Comparison of ENCODE assay signal across 21 mouse cellular contexts in genomic region chr14:60767884-60768283, GRCm38 (mm10). TPM values are rescaled to one million over a fixed set of nuclear protein-coding genes. Genes with fewer than 3 reads are reported as not detected.
DNase-seq lines count a peak whose midpoint lies in the region; ATAC-seq lines count a peak whose summit lies in the region.
"Had no signal": no experiment of that assay in that cellular context is flagged by ENCODE, and none has a peak within 500 bp of the region (broad histone marks: within the 10 kb centered on the region; RNA-seq: fewer than 3 reads in every experiment).

C1qtnf9 (plus strand) TSS chr14:60768134.

- H3K4me3 ChIP-seq in heart, embryonic 11.5 days (ENCODE audit: low read depth, low read length) = no peak within 1 kb of the TSS
- H3K4me3 ChIP-seq: embryonic facial prominence, embryonic 12.5 days; hindbrain, embryonic 13.5 days; intestine, embryonic 15.5 days; megakaryocyte, embryonic 14.5 days had no signal

- no peaks in the 10 kb centered on the region for H3K27me3 ChIP-seq in heart, embryonic 11.5 days (ENCODE audit: control insufficient read depth, insufficient read depth, low read length)
- H3K27me3 ChIP-seq: embryonic facial prominence, embryonic 12.5 days; hindbrain, embryonic 13.5 days; intestine, embryonic 15.5 days had no signal

- no peak within 1 kb of the TSS for H3K4me2 ChIP-seq in heart, embryonic 11.5 days
- H3K4me2 ChIP-seq: embryonic facial prominence, embryonic 12.5 days; hindbrain, embryonic 13.5 days; intestine, embryonic 15.5 days; lung, embryonic 14.5 days had no signal

- no peaks in the 10 kb centered on the region for H3K36me3 ChIP-seq in heart, embryonic 11.5 days (ENCODE audit: control insufficient read depth, insufficient read depth, low read length)
- H3K36me3 ChIP-seq: embryonic facial prominence, embryonic 12.5 days; hindbrain, embryonic 13.5 days; intestine, embryonic 15.5 days had no signal

- peak in 1 of 2 experiments; percentile 66 for DNase-seq in heart, adult 18-20 months
- no peak for DNase-seq in gastrocnemius, adult 18-20 months (ENCODE audit: low spot score)
- no peak for DNase-seq in gastrocnemius, postnatal 36 days
- DNase-seq in heart, postnatal 14 days = no peak
- no peak for DNase-seq in ovary, adult 18-20 months (ENCODE audit: low spot score)
- DNase-seq: adrenal gland, postnatal 25 days; cerebellum, adult 8-10 months; left cerebral cortex, postnatal 4 days; lung, embryonic 14.5 days; thymus, postnatal 14 days had no signal

- ATAC-seq in heart, embryonic 11.5 days (replicated peaks; ENCODE audit: insufficient number of reproducible peaks, low FRiP score, low TSS enrichment) = no peak
- ATAC-seq in erythroblast, adult 5-6 weeks (replicated peaks; ENCODE audit: low FRiP score, poor library complexity, severe bottlenecking) = no peak
- ATAC-seq: forebrain, embryonic 16.5 days; intestine, embryonic 15.5 days had no signal

- intact Hi-C loops in gastrocnemius, postnatal 36 days (cut with DNase I) = no loop called here
- intact Hi-C loops in heart, postnatal 14 days (cut with DNase I) = no loop called here

- peaks cover 12% of the 10 kb centered on the region; the same call in 1 of the 2 replicates for H3K4me1 ChIP-seq in heart, embryonic 11.5 days (ENCODE audit: control insufficient read depth, insufficient read depth, low read length)
- H3K4me1 ChIP-seq: intestine, embryonic 15.5 days had no signal

- 61% methylated on average over 4 of the region's 4 CpGs for whole genome bisulfite sequencing in heart, embryonic 11.5 days (ENCODE audit: insufficient replicate concordance)

- no peaks in the 10 kb centered on the region for H3K9me3 ChIP-seq in heart, embryonic 11.5 days (replicated peaks; ENCODE audit: control insufficient read depth, low read length)
- H3K9me3 ChIP-seq: embryonic facial prominence, embryonic 12.5 days; hindbrain, embryonic 13.5 days; intestine, embryonic 15.5 days; megakaryocyte, embryonic 14.5 days had no signal

- H3K27ac ChIP-seq in heart, embryonic 11.5 days (ENCODE audit: low read depth, low read length) = no peak within 1 kb of the TSS
- H3K27ac ChIP-seq: embryonic facial prominence, embryonic 12.5 days; hindbrain, embryonic 13.5 days; intestine, embryonic 15.5 days; kidney, postnatal 0 days; stomach, postnatal 0 days had no signal

- H3K9ac ChIP-seq in heart, embryonic 11.5 days (ENCODE audit: low read depth, low read length) = no peak within 1 kb of the TSS
- H3K9ac ChIP-seq: embryonic facial prominence, embryonic 12.5 days; hindbrain, embryonic 13.5 days; intestine, embryonic 15.5 days; lung, embryonic 14.5 days had no signal

RNA-seq across cellular contexts. Expression of gene C1qtnf9, which starts in this region (rescaled TPM):
- 10 to 100 TPM; 42.7 to 47.8 TPM for total RNA-seq in heart, adult 18-20 months (2021)
- polyA plus RNA-seq in heart, embryonic 11.5 days (2014; fragmentation: Nextera tagmentation; extraction: Ambion mirVana) = not detected in 2 replicates
- 10 to 100 TPM; 15.1 to 15.7 TPM for total RNA-seq in gastrocnemius, adult 18-20 months (2021)
- total RNA-seq in gastrocnemius, postnatal 36 days (2021) = 10 to 100 TPM; 19.4 to 25.8 TPM
- total RNA-seq in heart, postnatal 14 days (2021) = 10 to 100 TPM; 42.8 to 43.8 TPM
- total RNA-seq in erythroblast, adult 5-6 weeks (2015; ENCODE audit: low replicate concordance) = not detected in 2 replicates
- not detected in 2 replicates for total RNA-seq in erythroblast, adult 5-6 weeks (2017; ENCODE audit: low replicate concordance)
- total RNA-seq: granulocyte monocyte progenitor cell, adult 5-6 weeks had no signal
- polyA plus RNA-seq: forebrain, embryonic 16.5 days; neural tube, embryonic 11.5 days had no signal

Comparison
In these comparisons a context has a peak if more than half of its experiments do, and no peak if none do; other contexts are left out.
1. RNA of gene C1qtnf9 (total RNA-seq): 42.7 to 47.8 TPM in heart, adult 18-20 months, 42.8 to 43.8 TPM in heart, postnatal 14 days, 19.4 to 25.8 TPM in gastrocnemius, postnatal 36 days and 15.1 to 15.7 TPM in gastrocnemius, adult 18-20 months; not detected in erythroblast, adult 5-6 weeks; every median in the first group is over 10 times any median in the second.